Mouse (Mus musculus): Measurements from ENCODE around the gene Gtdc1.

GRCm38 (mm10) chr2:44561789-44562188 lies 365.7 kb downstream of the Gtdc1 start:
- TF ChIP-seq POLR2A (IDR thresholded peaks at IDR 0.05; ENCODE audit: borderline replicate concordance, control insufficient read depth, low read depth, low read length) = no peak
- TF ChIP-seq CTCF (IDR thresholded peaks at IDR 0.05; ENCODE audit: control insufficient read depth, insufficient read depth, low read length) = no peak
